Comparison of ENCODE assay signal across 13 mouse cellular contexts in the genomic region with DNA sequence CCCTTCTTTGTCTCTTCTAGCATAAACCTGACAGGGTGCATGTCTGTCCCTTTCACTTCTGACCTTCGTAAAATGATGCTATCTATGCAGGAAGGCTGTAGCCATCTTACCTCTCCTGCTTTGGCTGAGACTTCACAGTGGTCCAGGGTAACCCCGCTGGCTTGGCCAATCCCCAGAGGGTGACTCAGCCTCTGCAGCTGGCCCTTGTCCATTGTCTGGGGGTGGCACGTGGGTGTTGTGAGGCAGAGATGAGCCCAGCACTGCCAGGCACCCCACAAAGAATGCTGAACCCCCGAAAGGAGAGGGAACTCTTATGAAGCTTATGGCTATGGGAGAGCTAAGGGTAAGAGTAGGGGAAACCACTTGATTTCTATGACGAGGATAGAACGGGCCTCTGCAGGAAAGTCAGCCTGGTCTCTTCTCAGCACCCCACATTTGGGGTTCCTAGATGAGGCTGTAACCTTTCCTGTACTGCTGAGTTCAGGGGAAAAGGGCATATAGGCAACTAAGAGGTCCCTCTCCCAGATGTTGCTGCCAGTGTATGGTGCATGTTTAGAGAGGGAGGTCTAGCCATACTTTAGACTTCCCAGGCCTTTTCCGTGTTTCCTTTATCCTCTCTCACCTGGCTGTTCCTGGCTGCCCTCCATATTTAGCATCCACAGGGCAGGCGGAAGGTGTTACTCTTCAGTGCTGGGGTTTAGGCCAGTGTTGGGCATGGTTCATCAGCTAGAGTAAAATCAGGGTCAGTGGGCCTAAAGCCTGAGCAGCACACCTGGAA. TPM values are rescaled to one million over a fixed set of nuclear protein-coding genes. Genes with fewer than 3 reads are reported as not detected.
A peak's percentile ranks its signal among the peaks of the same experiment; 100 is the strongest.
DNase-seq lines count a peak whose midpoint lies in the region; ATAC-seq and TF ChIP-seq lines count a peak whose summit lies in the region.
"Had no signal": no experiment of that assay in that cellular context is flagged by ENCODE, and none has a peak within 500 bp of the region (broad histone marks: within the 10 kb centered on the region; RNA-seq: fewer than 3 reads in every experiment).

No protein-coding gene starts in this region.

- 59% methylated on average over 8 of the region's 8 CpGs for WGBS in heart, adult 2 months
- 75% methylated on average over 8 of the region's 8 CpGs for WGBS in heart, embryonic 11.5 days (ENCODE audit: insufficient replicate concordance)

- peaks cover 32% of the 10 kb centered on the region for H3K4me1 ChIP-seq in heart, adult 2 months (ENCODE audit: control insufficient read depth, insufficient read depth, low read length)
- H3K4me1 ChIP-seq in heart, embryonic 11.5 days (ENCODE audit: control insufficient read depth, insufficient read depth, low read length): peaks cover 21% of the 10 kb centered on the region

- no peak overlapping the region for H3K4me3 ChIP-seq in heart, adult 2 months
- no peak overlapping the region for H3K4me3 ChIP-seq in heart, embryonic 11.5 days (ENCODE audit: low read depth, low read length)
- H3K4me3 ChIP-seq: midbrain, embryonic 12.5 days had no signal

- no peak for TF ChIP-seq POLR2A in heart, adult 2 months (IDR thresholded peaks at IDR 0.05; ENCODE audit: insufficient read depth, low read depth, low read length)

- H3K4me2 ChIP-seq in heart, embryonic 11.5 days: no peak overlapping the region
- H3K4me2 ChIP-seq: midbrain, embryonic 12.5 days had no signal

- intact Hi-C loops in heart, adult 2 months (cut with DNase I): no loop called here

- no peaks in the 10 kb centered on the region for H3K27me3 ChIP-seq in heart, adult 2 months (ENCODE audit: control insufficient read depth, insufficient read depth, low read length)
- H3K27me3 ChIP-seq in heart, embryonic 11.5 days (ENCODE audit: control insufficient read depth, insufficient read depth, low read length): 0 out of 2 replicates have a peak, but pooled peaks cover 2% of the 10 kb centered on the region

- H3K9ac ChIP-seq in heart, adult 2 months (ENCODE audit: low read depth, low read length): no peak overlapping the region
- no peak overlapping the region for H3K9ac ChIP-seq in heart, embryonic 11.5 days (ENCODE audit: low read depth, low read length)
- H3K9ac ChIP-seq: midbrain, embryonic 12.5 days had no signal

- TF ChIP-seq CTCF in heart, adult 2 months (IDR thresholded peaks at IDR 0.05): no peak

- H3K27ac ChIP-seq in heart, adult 2 months: peak overlapping the region; percentile 26
- H3K27ac ChIP-seq in heart, embryonic 11.5 days (ENCODE audit: low read depth, low read length): no peak overlapping the region
- H3K27ac ChIP-seq: midbrain, embryonic 12.5 days had no signal

- DNase-seq in heart, adult 2 months: no peak
- peak; percentile 73 for DNase-seq in right cerebral cortex, adult 18-20 months
- DNase-seq in right cerebral cortex, postnatal 10 days (ENCODE audit: low spot score in 2 of 2): no peak
- DNase-seq in cerebellum, postnatal 14 days: peak; percentile 51 to 61
- DNase-seq in kidney, postnatal 14 days: no peak

- peaks cover 5% of the 10 kb centered on the region; the same call in 1 of the 2 replicates for H3K36me3 ChIP-seq in heart, adult 2 months (ENCODE audit: control insufficient read depth, insufficient read depth, low read length)
- no peaks in the 10 kb centered on the region for H3K36me3 ChIP-seq in heart, embryonic 11.5 days (ENCODE audit: control insufficient read depth, insufficient read depth, low read length)
- H3K36me3 ChIP-seq: midbrain, embryonic 12.5 days had no signal

- no peaks in the 10 kb centered on the region for H3K9me3 ChIP-seq in heart, embryonic 11.5 days (replicated peaks; ENCODE audit: control insufficient read depth, low read length)
- H3K9me3 ChIP-seq: midbrain, embryonic 12.5 days had no signal

- ATAC-seq in heart, embryonic 11.5 days (replicated peaks; ENCODE audit: insufficient number of reproducible peaks, low FRiP score, low TSS enrichment): no peak
- ATAC-seq in inflammation-experienced regulatory T-cells, adult 6 months: no peak
- ATAC-seq: intestine, postnatal 0 days had no signal

- no peak for TF ChIP-seq EP300 in heart, adult 2 months (IDR thresholded peaks at IDR 0.05; ENCODE audit: insufficient read depth, low read depth, low read length)

- no peaks in the 10 kb centered on the region for H3K79me2 ChIP-seq in heart, adult 2 months (replicated peaks; ENCODE audit: control insufficient read depth, insufficient read depth, low read length)

RNA-seq across cellular contexts. Expression of gene Mtmr4, which starts 9.8 kb away (rescaled TPM):
- 10 to 100 TPM; 24.7 to 27.8 TPM for total RNA-seq in heart, adult 2 months (2021)
- 7.9 and 19.0 TPM in 2 replicates for polyA plus RNA-seq in heart, adult 2 months (2012; rRNA removed)
- polyA plus RNA-seq in heart, embryonic 11.5 days (2014; fragmentation: Nextera tagmentation; extraction: Ambion mirVana): 23.4 and 28.1 TPM in 2 replicates
- 10 to 100 TPM in 2 of 3 experiments, 1 to 10 TPM in 1; 8.4 to 10.3 (median 10.3) TPM for polyA plus RNA-seq in inflammation-experienced regulatory T-cells, adult 6 months (2017; shearing (Covaris generic))

RNA-seq across cellular contexts. Expression of gene Sept4, which starts 13.4 kb away (rescaled TPM):
- 10 to 100 TPM; 36.7 to 38.6 TPM for total RNA-seq in heart, adult 2 months (2021)
- polyA plus RNA-seq in heart, adult 2 months (2012; rRNA removed): 39.9 and 54.4 TPM in 2 replicates
- polyA plus RNA-seq in heart, embryonic 11.5 days (2014; fragmentation: Nextera tagmentation; extraction: Ambion mirVana): 11.7 and 13.3 TPM in 2 replicates
- polyA plus RNA-seq in inflammation-experienced regulatory T-cells, adult 6 months (2017; shearing (Covaris generic)): 1 to 10 TPM in 2 of 3 experiments, under 1 TPM in 1; 0.28 to 1.9 (median 1.8) TPM

RNA-seq across cellular contexts. Expression of gene Gm11492, which starts 15.7 kb away (rescaled TPM):
- total RNA-seq in heart, adult 2 months (2021): not detected
- polyA plus RNA-seq in heart, adult 2 months (2012; rRNA removed): 0.04 TPM in 1 of 2 replicates, not detected in the other
- polyA plus RNA-seq in heart, embryonic 11.5 days (2014; fragmentation: Nextera tagmentation; extraction: Ambion mirVana): not detected in 2 replicates
- polyA plus RNA-seq in inflammation-experienced regulatory T-cells, adult 6 months (2017; shearing (Covaris generic)): not detected
- total RNA-seq: gastrocnemius, adult 18-20 months had no signal
- polyA plus RNA-seq: heart, postnatal 0 days; intestine, postnatal 0 days; liver, embryonic 16.5 days; midbrain, embryonic 12.5 days; neural tube, embryonic 11.5 days had no signal

RNA-seq across cellular contexts. Expression of gene Hsf5, which starts 34.8 kb away (rescaled TPM):
- total RNA-seq in heart, adult 2 months (2021): under 1 TPM in 1 of 2 experiments, not detected in 1; 0.05 TPM
- polyA plus RNA-seq in heart, adult 2 months (2012; rRNA removed): 0.02 and 0.06 TPM in 2 replicates
- polyA plus RNA-seq in heart, embryonic 11.5 days (2014; fragmentation: Nextera tagmentation; extraction: Ambion mirVana): 0.11 and 0.18 TPM in 2 replicates
- under 1 TPM; 0.21 to 0.34 (median 0.23) TPM for polyA plus RNA-seq in inflammation-experienced regulatory T-cells, adult 6 months (2017; shearing (Covaris generic))
- total RNA-seq: gastrocnemius, adult 18-20 months had no signal
- polyA plus RNA-seq: intestine, postnatal 0 days had no signal

Comparison
In these comparisons a context has a peak if more than half of its experiments do, and no peak if none do; other contexts are left out.
1. DNase-seq: peak in right cerebral cortex, adult 18-20 months (single experiment) and cerebellum, postnatal 14 days (2 of 2); none in heart, adult 2 months (0 of 2), right cerebral cortex, postnatal 10 days (0 of 2) and kidney, postnatal 14 days (single experiment).